Mouse (Mus musculus) frontal cortex, postnatal 14 days (tissue): ENCODE data around the gene Sptssb.

Experiments
- DNase-seq, 2 experiments: peaks; one replicate each; pipeline ENCODE4 v3.0.0; 2022; ENCODE audit warnings: low spot score in 2 of 2

Sptssb gene

GRCm38 (mm10) chr3:69829532-69829931 is 30.2 kb downstream of the Sptssb start:
- DNase-seq: no peak

GRCm38 (mm10) chr3:69824536-69824935 is 35.2 kb downstream of the Sptssb start:
- DNase-seq: no peak

GRCm38 (mm10) chr3:69820614-69821013 is 39.1 kb downstream of the Sptssb start:
- DNase-seq: no peak

- no peak for DNase-seq
Measured at GRCm38 (mm10) chr3:69819851-69820200, 39.9 kb downstream of the Sptssb start.

GRCm38 (mm10) chr3:69819146-69819850 is 40.4 kb downstream of the Sptssb start:
- DNase-seq: no peak

GRCm38 (mm10) chr3:69818466-69818865 is 41.3 kb downstream of the Sptssb start:
- DNase-seq: no peak

GRCm38 (mm10) chr3:69816547-69816946 is 43.2 kb downstream of the Sptssb start:
- no peak for DNase-seq

GRCm38 (mm10) chr3:69813005-69813695 is 46.6 kb downstream of the Sptssb start:
- no peak for DNase-seq

- DNase-seq: no peak
Measured at GRCm38 (mm10) chr3:69812442-69812841, 47.3 kb downstream of the Sptssb start.

- no peak for DNase-seq
Measured at GRCm38 (mm10) chr3:69808479-69808878, 51.3 kb downstream of the Sptssb start.

GRCm38 (mm10) chr3:69803137-69803536 is 56.6 kb downstream of the Sptssb start:
- no peak for DNase-seq

- DNase-seq: no peak
Measured at GRCm38 (mm10) chr3:69800829-69801384, 58.8 kb downstream of the Sptssb start.

- no peak for DNase-seq
Measured at GRCm38 (mm10) chr3:69799096-69799495, 60.6 kb downstream of the Sptssb start.

GRCm38 (mm10) chr3:69797969-69798368 is 61.8 kb downstream of the Sptssb start:
- DNase-seq: no peak

- DNase-seq: no peak
Measured at GRCm38 (mm10) chr3:69797533-69797932, 62.2 kb downstream of the Sptssb start.

GRCm38 (mm10) chr3:69792823-69793417 is 66.8 kb downstream of the Sptssb start:
- DNase-seq: no peak

- DNase-seq: no peak
Measured at GRCm38 (mm10) chr3:69779246-69779796, 80.4 kb downstream of the Sptssb start.

GRCm38 (mm10) chr3:69773356-69773755 is 86.4 kb downstream of the Sptssb start:
- DNase-seq: no peak
